Mouse (Mus musculus) myocyte (in vitro differentiated cells): ENCODE measurements around the gene Nr4a3.

Experiments used
- CEBPB ChIP-seq: IDR thresholded peaks from 2 replicates; pipeline ENCODE4 v1.6.1; 2011; ENCODE audit warnings: mild to moderate bottlenecking, moderate library complexity; ENCODE audit not compliant: poor library complexity, insufficient read depth, severe bottlenecking
- E2F4 ChIP-seq: IDR thresholded peaks from one replicate; pipeline ENCODE4 v1.6.1; 2011; ENCODE audit warnings: mild to moderate bottlenecking, control low read depth, moderate library complexity; ENCODE audit not compliant: insufficient read depth
- MAX ChIP-seq: IDR thresholded peaks from one replicate; pipeline ENCODE4 v1.6.1; 2011; ENCODE audit warnings: low read depth, mild to moderate bottlenecking, control low read depth
- MYOD1 ChIP-seq, 3 experiments: IDR thresholded peaks; one replicate each; pipeline ENCODE4 v1.6.1; 2011; ENCODE audit warnings: control low read depth in 2 of 3, low read depth in 2 of 3, mild to moderate bottlenecking in 2 of 3, moderate library complexity in 1 of 3; ENCODE audit not compliant: insufficient read length in 2 of 3, control insufficient read depth in 1 of 3
- MYOG ChIP-seq, 3 experiments: IDR thresholded peaks; one replicate each; pipeline ENCODE4 v1.6.1; 2011; ENCODE audit warnings: control low read depth in 2 of 3, low read depth in 2 of 3, mild to moderate bottlenecking in 2 of 3; ENCODE audit not compliant: insufficient read length in 2 of 3, control insufficient read depth in 1 of 3, insufficient read depth in 1 of 3
- POLR2A ChIP-seq: IDR thresholded peaks from one replicate; pipeline ENCODE4 v1.6.1; 2011; ENCODE audit warnings: low read depth, mild to moderate bottlenecking, control low read depth, moderate library complexity; ENCODE audit not compliant: insufficient read length
- POLR2AphosphoS2 ChIP-seq: IDR thresholded peaks from one replicate; pipeline ENCODE4 v1.6.1; 2011; ENCODE audit warnings: low read depth, control low read depth; ENCODE audit not compliant: insufficient read length
- REST ChIP-seq: IDR thresholded peaks from one replicate; pipeline ENCODE4 v1.6.1; 2011; ENCODE audit warnings: mild to moderate bottlenecking, control low read depth, moderate library complexity; ENCODE audit not compliant: insufficient read depth, insufficient read length
- TCF12 ChIP-seq: IDR thresholded peaks from one replicate; pipeline ENCODE4 v1.6.1; 2011; ENCODE audit warnings: mild to moderate bottlenecking, control low read depth; ENCODE audit not compliant: poor library complexity, insufficient read depth, severe bottlenecking
- TCF3 ChIP-seq: IDR thresholded peaks from one replicate; pipeline ENCODE4 v1.6.1; 2011; ENCODE audit warnings: low read depth, control low read depth; ENCODE audit not compliant: insufficient read length
- USF1 ChIP-seq: IDR thresholded peaks from one replicate; pipeline ENCODE4 v1.6.1; 2011; ENCODE audit warnings: low read depth, mild to moderate bottlenecking, control low read depth, moderate library complexity

- TF ChIP-seq USF1: no peak
- no peak for TF ChIP-seq POLR2A
- TF ChIP-seq REST: no peak
- no peak for TF ChIP-seq TCF12
- no peak for TF ChIP-seq MAX
- TF ChIP-seq MYOD1 (IDR thresholded peaks at IDR 0.05; ENCODE audit: control insufficient read depth in 1 of 3, insufficient read length in 2 of 3, low read depth in 2 of 3): no peak
- no peak for TF ChIP-seq MYOG (IDR thresholded peaks at IDR 0.05; ENCODE audit: control insufficient read depth in 1 of 3, insufficient read depth in 1 of 3, insufficient read length in 2 of 3, low read depth in 2 of 3)
- TF ChIP-seq TCF3: no peak
- no peak for TF ChIP-seq E2F4
- TF ChIP-seq CEBPB: no peak
- no peak for TF ChIP-seq POLR2AphosphoS2
These were observed 19.4 kb downstream of the Nr4a3 start for GRCm38 (mm10) chr4:48064311-48064710.
